Mouse (Mus musculus) heart, postnatal 10 days (tissue): ENCODE measurements around the gene Arhgap33. TPM values are rescaled to one million over a fixed set of nuclear protein-coding genes. Genes with fewer than 3 reads are reported as not detected.
A peak's percentile ranks its signal among the peaks of the same experiment; 100 is the strongest.
"Not testable (repeated sequence)": the region's sequence is repeated elsewhere in the genome, so short reads cannot be mapped to it uniquely, and the experiment has no call there.

Experiments used
- DNase-seq, 2 experiments: peaks; one replicate each; pipeline ENCODE4 v3.0.0; 2021
- intact Hi-C: fragments of 180-260 bp; cut with DNase I; formaldehyde crosslinking; loops from one replicate; pipeline ENCODE4 v1.15.1; 2025
- microRNA-seq, 2 experiments: library from miRNA; unstranded; fragments of <30 nt; microRNA quantifications; one replicate each; pipeline ENCODE4 v1.2.0; 2022
- total RNA-seq, 2 experiments: library from RNA; stranded (reverse); gene quantifications; 2 replicates each; pipeline ENCODE4 v1.2.3; 2021

Gene Arhgap33
- total RNA-seq, 2 experiments from 2014 or later: 3.7 to 3.9 TPM

DNA sequence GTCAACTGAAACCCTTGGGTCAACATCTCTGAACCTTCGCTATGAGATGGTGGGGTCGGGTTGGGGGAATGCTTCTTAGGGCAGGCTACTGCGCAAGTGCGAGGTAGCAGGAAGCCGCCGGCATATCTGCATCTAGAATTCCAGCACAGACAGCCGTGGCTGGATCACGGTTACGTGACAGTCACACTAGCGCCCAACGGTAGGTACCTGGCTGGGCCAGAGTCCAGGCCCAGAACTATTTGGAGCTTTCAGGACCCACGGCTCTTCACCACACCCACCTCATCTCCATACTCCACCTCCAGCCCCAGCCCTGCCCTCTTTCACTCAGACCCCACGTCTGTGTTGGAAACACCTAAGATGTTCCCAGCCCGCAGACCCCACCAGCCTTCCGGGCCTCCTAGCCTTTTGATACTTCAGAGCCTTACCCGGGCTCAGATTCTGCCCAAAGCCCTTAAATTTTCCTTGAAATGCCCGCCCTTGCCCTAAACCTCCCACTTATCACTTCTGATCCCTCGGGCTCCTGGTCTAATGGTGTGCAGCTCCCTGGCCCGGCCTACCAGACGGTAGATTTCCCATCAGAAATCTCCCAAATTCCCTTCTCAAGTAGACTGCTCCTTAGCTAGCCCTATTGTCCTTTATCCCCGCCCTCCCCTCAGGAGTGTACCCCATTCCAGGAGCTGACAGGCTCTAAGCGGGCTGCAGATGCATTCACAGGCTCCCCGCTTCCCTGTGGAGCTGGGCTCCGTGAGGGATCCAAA lies 19.7 kb downstream of the Arhgap33 start:
- intact Hi-C loops: no loop called here
- no peak for DNase-seq

DNA sequence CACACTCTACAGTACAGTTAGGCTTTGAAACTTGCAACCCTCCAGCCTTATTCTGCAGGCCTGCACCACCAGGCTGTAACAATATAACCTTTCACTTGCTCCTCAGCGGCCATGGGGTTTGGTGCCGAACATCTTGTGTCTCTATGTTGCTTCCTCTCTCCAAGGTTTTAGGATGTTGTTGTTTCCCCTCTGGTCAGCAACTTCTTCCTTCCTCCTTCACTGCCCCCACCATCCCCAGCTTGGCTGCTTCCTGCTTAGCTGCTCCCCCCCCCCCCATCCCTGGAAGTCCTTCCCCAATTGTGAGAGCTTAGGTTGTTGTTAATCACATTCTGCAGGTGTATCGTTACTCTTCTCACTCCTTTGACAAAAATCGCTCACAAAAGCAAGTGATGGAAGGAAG lies 26.8 kb downstream of the Arhgap33 start:
- intact Hi-C loops: no loop called here
- DNase-seq: no peak

DNA sequence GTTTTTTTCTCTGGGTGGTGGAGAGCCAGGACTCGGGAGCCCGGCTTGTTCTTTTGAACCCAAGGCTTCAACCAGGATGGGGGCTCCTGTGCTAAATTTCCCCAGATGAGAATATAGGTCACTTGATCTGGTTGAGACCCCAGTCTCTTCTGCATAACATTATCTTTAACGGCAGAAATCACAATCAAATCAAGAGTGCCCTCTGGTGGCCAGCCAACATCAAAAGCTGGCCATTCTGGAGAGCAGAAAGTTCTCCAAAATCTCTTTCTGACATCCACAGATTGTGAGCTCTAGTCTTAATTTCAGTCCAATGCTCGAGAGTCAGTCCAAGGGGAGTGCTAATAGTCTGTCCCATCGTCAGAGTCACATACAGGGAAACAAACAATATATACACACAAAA lies 33.7 kb downstream of the Arhgap33 start:
- intact Hi-C loops, DNase-seq: not testable (repeated sequence)

DNA sequence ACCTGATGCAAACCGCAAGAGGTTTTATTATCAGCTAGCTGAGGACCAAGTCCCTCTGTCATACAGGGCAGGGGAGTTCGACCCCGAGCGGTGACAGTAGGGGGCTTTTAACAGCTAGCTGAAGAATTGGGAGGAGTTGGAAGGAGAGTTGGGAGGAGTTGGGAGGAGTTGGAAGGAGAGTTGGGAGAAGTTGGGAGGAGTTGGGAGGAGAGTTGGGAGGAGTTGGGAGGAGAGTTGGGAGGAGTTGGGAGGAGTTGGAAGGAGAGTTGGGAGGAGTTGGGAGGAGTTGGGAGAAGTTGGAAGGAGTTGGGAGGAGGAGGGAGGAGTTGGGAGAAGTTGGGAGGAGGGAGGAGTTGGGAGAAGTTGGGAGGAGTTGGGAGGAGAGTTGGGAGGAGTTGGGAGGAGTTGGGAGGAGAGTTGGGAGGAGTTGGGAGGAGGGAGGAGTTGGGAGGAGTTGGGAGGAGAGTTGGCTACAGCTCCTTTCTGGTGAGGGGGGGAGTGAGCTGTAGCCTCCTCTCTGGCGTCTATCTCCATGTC lies 39.3 kb downstream of the Arhgap33 start:
- intact Hi-C loops, DNase-seq: not testable (repeated sequence)

DNA sequence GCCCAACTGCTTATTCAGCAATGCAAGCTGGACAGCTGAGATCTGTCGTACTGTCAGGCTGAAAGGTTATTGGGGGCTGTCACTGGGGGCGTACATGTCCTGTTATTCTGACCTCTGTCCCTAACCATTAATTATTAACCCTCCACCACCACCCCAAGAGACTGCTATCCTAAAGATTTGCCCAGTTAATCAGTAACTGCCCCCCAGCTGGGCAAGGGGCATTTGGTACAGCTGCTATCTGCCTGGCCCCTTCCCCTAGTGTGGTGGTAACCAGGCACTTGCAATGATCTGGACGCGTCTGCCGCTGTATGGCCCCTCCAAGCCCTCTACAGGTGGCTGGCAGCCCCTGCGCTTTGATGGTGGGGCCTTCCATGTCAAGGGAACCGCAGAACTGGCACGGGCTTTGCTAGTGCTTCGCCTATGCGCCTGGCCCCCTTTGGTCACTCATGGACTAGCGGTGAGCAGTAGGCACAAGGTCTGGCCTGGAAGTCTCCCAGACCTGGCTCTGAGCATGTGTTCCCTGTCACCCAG lies 41.4 kb downstream of the Arhgap33 start, which contains the start of gene Prodh2:
Prodh2 (plus strand) TSS at position 222 of the 531 bp plus-strand sequence.
- intact Hi-C loops: loop anchor here (2.0 to 5.0 kb wide), 3 partner anchors 53 to 121 kb away; no protein-coding TSS in a partner anchor
- no peak for DNase-seq

DNA sequence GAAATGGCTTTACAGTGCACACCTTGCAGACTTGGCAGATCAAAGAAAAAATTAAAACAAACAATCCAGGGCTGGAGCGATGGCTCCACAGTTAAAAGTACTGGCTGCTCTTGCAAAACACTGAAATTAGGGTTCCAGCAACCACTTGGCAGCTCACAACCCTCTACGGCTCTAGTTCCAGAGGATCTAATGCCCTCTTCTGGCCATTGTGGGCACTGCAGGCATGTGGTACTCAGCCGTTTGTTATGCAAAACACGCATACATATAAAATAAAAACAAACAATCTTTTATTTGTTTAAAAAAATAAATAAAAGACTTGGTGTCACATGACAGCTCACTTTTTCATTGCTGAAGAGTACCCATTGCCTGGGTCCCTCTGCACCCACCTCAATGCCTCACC lies 42.1 kb downstream of the Arhgap33 start:
- peak; percentile 68 to 83 for DNase-seq
- intact Hi-C loops: loop anchor here (2.0 to 5.0 kb wide), 3 partner anchors 52 to 120 kb away; no protein-coding TSS in a partner anchor

DNA sequence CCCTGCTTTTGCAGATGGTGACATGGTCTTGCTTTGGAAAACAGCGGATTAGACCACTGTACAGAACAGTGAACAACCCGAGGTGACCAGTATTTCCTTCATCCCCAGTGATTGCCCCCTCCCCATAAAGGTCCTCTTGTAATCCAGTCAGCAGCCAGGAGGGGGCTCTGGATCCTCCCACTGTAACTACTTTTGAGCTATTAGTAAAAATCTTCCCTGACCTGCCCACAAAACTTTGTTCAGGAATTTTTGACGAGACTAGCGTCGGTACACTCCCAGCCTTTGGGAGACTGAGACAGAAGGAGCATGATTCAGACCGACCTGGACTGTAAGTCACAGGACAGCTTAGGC lies 43.9 kb downstream of the Arhgap33 start:
- intact Hi-C loops: loop anchor here (2.0 to 5.0 kb wide), 3 partner anchors 60 to 119 kb away; no protein-coding TSS in a partner anchor
- DNase-seq: no peak

DNA sequence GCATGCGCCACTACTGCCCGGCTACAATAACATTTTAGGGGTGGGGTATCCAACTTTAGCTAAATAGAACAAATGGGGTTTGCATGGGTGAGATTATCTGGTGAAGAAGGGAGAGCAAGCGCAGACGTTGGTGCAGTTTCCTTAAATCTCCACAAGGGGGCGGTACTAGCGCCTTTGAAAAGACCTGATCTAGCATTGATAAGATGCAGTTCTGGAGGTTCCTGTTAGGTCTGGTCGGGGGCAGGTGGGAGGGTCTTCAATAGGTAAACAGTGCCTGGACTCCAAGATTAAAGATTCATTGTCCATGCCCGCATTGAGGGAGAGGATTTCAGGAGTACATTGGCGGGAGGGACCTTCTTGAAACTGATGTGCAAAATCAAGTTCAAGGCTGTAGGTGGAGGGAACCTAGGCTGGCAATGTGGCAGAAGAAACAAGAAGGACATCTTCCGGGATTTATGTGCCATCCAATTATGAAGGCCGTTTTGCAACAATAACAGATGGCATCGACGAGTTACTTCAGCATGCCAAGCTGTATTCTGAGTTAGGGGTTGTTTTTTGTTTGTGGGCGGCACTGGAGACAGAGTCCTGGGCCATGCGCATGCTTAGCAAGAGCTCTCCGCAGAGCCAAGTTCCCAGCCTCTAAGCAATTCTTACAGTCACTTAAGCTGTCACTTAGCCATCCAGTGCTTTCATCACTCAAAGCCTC lies 44.5 kb downstream of the Arhgap33 start:
- intact Hi-C loops: loop anchor here (2.0 to 5.0 kb wide), 3 partner anchors 60 to 118 kb away; no protein-coding TSS in a partner anchor
- peak; percentile 31 to 47 for DNase-seq

DNA sequence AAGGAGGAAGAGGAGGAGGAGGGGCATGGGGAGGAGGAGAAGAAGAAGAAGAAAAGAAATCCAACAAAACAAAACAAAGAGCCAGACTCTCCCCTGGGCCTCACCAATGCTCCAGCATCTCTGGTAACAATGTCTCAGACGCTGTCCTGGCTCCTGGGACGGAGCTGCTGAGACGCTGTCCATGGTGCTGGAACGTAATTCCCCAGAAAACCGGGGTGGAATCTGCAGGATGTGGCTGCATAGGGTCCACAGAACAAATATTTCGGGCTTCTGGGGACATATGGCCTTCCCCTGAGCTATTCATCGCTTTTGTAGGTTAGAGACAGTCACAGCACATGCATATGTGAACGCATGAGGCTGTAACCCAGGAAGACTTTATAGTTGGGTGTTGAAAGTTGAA lies 50.6 kb downstream of the Arhgap33 start:
- intact Hi-C loops: no loop called here
- peak; percentile 28 to 54 for DNase-seq

DNA sequence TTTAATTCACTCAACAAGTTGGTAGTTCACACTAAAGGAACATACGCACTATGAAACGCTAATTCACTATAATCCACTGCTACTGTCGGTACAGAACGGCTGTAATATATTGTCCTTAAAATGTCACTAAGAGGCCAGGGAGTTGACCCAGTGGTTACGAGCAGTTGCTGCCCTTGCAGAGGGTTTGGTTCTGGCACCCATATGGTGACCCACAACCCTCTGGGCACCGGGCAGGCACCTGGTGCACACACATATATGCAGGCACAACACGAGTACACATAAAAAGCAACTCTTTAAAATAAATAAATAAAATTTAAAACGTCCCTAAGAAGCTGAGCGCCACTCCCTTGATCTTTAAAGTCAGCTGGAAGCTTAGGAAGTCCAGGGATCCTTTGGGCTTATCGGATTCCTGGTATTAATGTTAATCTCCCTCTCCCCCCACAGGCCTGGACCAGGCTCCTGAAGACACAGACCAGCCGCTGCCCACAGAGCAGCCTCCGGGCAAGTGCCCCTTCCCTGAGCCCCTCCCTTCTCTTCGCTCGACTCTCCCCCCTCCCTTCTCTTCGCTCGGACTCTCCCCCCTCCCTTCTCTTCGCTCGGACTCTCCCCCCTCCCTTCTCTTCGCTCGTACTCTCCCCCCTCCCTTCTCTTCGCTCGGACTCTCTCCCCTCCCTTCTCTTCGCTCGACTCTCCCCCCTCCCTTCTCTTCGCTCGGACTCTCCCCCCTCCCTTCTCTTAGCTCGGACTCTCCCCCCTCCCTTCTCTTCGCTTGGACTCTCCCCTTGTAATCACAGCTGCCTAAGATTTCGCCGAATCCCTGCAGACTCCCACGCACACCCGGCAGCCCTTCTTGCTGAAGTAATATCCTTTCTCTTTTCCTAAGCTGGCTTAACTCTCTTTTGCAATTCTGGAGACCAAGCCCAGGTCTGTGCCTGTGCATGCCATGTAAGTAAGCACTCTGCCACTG lies 57.2 kb downstream of the Arhgap33 start:
- intact Hi-C loops: no loop called here
- peak in 1 of 2 experiments; percentile 11 for DNase-seq

DNA sequence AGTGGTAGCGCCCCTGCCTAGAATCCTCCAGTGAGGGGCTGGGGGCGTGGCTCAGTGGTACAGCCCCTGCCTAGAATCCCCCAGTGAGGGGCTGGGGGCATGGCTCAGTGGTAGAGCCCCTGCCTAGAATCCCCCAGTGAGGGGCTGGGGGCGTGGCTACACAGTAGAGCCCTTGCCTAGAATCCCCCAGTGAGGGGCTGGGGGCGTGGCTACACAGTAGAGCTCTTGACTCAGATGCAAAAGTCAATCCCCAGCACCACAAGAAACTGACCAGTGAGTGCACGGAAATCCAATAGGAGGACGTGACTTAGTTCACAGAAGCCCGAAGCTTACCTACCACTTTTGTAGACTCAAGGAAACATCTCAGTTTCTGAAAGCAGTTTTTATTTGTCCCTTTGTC lies 58.7 kb downstream of the Arhgap33 start:
- intact Hi-C loops, DNase-seq: not testable (repeated sequence)

DNA sequence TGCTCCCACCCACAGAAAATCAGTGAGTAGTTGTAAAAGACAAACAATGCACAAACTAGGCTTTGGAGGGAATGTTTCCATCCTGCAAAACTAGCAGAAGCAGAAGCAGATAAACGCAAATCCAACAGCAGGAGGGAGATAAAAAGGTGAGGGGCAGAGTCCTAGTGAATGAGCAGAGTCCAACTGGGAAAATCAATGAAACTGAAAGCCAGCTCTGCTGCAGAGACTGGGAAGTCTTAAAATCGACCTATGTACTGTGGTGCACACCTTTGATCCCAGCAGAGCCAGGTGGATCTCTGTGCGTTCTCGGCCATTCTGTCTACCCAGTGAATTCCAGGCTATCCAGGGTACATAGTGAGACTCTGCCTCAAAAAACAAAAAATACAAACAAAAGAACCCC lies 59.9 kb downstream of the Arhgap33 start:
- intact Hi-C loops: no loop called here
- DNase-seq: no peak

DNA sequence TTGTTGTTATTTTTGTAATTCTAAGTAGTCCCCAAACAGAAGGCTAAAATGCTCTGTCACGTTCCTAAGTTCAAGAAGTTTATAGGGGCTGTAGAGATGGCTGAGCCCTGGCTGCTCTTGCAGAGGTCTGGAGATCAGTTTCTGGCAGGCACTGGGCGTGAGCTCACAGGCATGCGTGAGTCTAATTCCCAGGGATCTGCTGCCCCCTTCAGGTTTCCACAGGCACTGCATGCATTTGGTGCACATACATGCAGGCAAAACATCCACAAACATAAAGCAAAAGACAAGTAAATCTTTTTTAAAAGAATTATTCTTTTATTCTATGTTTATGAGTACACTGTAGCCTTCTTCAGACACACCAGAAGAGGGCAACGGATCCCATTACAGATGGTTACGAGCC lies 62.4 kb downstream of the Arhgap33 start:
- DNase-seq: peak; percentile 21 to 44
- intact Hi-C loops: loop anchor here (2.0 kb wide), 1 partner anchor 32 kb away; no protein-coding TSS in a partner anchor

Small RNA genes lying within 50 kb of the gene (microRNA-seq; reads per million reads assigned to microRNA genes)
- gene Gm38670: 0.95 to 2.8 reads per million in 2 experiments

Other genes starting within 250 kb of the Arhgap33 start
- 10 to 100 TPM; 14.0 TPM for gene Clip3, start 243.3 kb downstream of the Arhgap33 start, total RNA-seq
- gene Alkbh6, start 226.3 kb downstream of the Arhgap33 start, total RNA-seq: 10 to 100 TPM; 26.0 to 27.4 TPM
- under 1 TPM; 0.86 to 0.87 TPM for gene Syne4, start 220.3 kb downstream of the Arhgap33 start, total RNA-seq
- 1 to 10 TPM in 1 of 2 experiments, under 1 TPM in 1; 0.87 to 1.0 TPM for gene E130208F15Rik, start 213.3 kb downstream of the Arhgap33 start, total RNA-seq
- gene Sdhaf1, start 211.2 kb downstream of the Arhgap33 start, total RNA-seq: 10 to 100 TPM; 15.1 to 15.8 TPM
- 1 to 10 TPM; 1.7 TPM for gene Lrfn3, start 172.3 kb downstream of the Arhgap33 start, total RNA-seq
- 10 to 100 TPM; 12.9 to 16.5 TPM for gene Tyrobp, start 121.3 kb downstream of the Arhgap33 start, total RNA-seq
- 1 to 10 TPM in 1 of 2 experiments, under 1 TPM in 1; 0.92 to 1.8 TPM for gene Hcst, start 115.2 kb downstream of the Arhgap33 start, total RNA-seq
- under 1 TPM; 0.29 to 0.45 TPM for gene Nfkbid, start 113.3 kb downstream of the Arhgap33 start, total RNA-seq
- gene Aplp1, start 89.5 kb downstream of the Arhgap33 start, total RNA-seq: 1 to 10 TPM; 4.1 to 6.2 TPM
- under 1 TPM; 0.07 to 0.17 TPM for gene Kirrel2, start 77.4 kb downstream of the Arhgap33 start, total RNA-seq
- gene Nphs1, start 76.7 kb downstream of the Arhgap33 start, total RNA-seq: not detected
- not detected for gene Prodh2, start 41.4 kb downstream of the Arhgap33 start, total RNA-seq
- 100 to 1,000 TPM; 391 to 393 TPM for gene Hspb6, start 17.1 kb upstream of the Arhgap33 start, total RNA-seq
- 1 to 10 TPM; 2.7 to 4.8 TPM for gene Proser3, start 17.2 kb upstream of the Arhgap33 start, total RNA-seq
- gene Lin37, start 24.8 kb upstream of the Arhgap33 start, total RNA-seq: 10 to 100 TPM; 15.0 to 23.6 TPM
- gene U2af1l4, start 28.2 kb upstream of the Arhgap33 start, total RNA-seq: 10 to 100 TPM; 67.4 to 78.2 TPM
- gene Gm49396, start 28.3 kb upstream of the Arhgap33 start, total RNA-seq: 1 to 10 TPM; 1.7 to 1.8 TPM
- gene Psenen, start 28.6 kb upstream of the Arhgap33 start, total RNA-seq: 10 to 100 TPM; 78.2 to 80.1 TPM
- 1 to 10 TPM; 1.6 to 2.0 TPM for gene Igflr1, start 30.4 kb upstream of the Arhgap33 start, total RNA-seq
- 10 to 100 TPM; 25.8 to 30.2 TPM for gene Kmt2b, start 53.7 kb upstream of the Arhgap33 start, total RNA-seq
- gene Zbtb32, start 63.8 kb upstream of the Arhgap33 start, total RNA-seq: not detected
- gene Upk1a, start 77.8 kb upstream of the Arhgap33 start, total RNA-seq: under 1 TPM; 0.42 to 0.48 TPM
- 1,000 to 10,000 TPM; 4,137 to 4,381 TPM for gene Cox6b1, start 91.1 kb upstream of the Arhgap33 start, total RNA-seq
- not detected for gene Etv2, start 100.8 kb upstream of the Arhgap33 start, total RNA-seq
- 10 to 100 TPM; 58.8 to 60.3 TPM for gene Rbm42, start 115.3 kb upstream of the Arhgap33 start, total RNA-seq
- 1 to 10 TPM; 6.7 to 7.7 TPM for gene Haus5, start 129.9 kb upstream of the Arhgap33 start, total RNA-seq
- gene Pmis2, start 136.5 kb upstream of the Arhgap33 start, total RNA-seq: under 1 TPM in 1 of 2 experiments, not detected in 1; 0.67 TPM
- not detected for gene 2200002J24Rik, start 163.9 kb upstream of the Arhgap33 start, total RNA-seq
- under 1 TPM in 1 of 2 experiments, not detected in 1; 0.12 TPM for gene Atp4a, start 177.1 kb upstream of the Arhgap33 start, total RNA-seq
- 100 to 1,000 TPM; 229 to 244 TPM for gene Tmem147, start 194.5 kb upstream of the Arhgap33 start, total RNA-seq
- not detected for gene Gapdhs, start 208.6 kb upstream of the Arhgap33 start, total RNA-seq
- 1 to 10 TPM; 4.5 to 4.8 TPM for gene Sbsn, start 216.4 kb upstream of the Arhgap33 start, total RNA-seq
- 1 to 10 TPM; 5.8 to 8.1 TPM for gene Dmkn, start 228.7 kb upstream of the Arhgap33 start, total RNA-seq